Mouse (Mus musculus): ENCODE results near the gene Trpt1. TPM values are rescaled to one million over a fixed set of nuclear protein-coding genes. Genes with fewer than 3 reads are reported as not detected.
A peak's percentile ranks its signal among the peaks of the same experiment; 100 is the strongest.

Trpt1 gene
- polyA plus RNA-seq, 1 experiment from 2014 or later, result 12.7 TPM

DNA sequence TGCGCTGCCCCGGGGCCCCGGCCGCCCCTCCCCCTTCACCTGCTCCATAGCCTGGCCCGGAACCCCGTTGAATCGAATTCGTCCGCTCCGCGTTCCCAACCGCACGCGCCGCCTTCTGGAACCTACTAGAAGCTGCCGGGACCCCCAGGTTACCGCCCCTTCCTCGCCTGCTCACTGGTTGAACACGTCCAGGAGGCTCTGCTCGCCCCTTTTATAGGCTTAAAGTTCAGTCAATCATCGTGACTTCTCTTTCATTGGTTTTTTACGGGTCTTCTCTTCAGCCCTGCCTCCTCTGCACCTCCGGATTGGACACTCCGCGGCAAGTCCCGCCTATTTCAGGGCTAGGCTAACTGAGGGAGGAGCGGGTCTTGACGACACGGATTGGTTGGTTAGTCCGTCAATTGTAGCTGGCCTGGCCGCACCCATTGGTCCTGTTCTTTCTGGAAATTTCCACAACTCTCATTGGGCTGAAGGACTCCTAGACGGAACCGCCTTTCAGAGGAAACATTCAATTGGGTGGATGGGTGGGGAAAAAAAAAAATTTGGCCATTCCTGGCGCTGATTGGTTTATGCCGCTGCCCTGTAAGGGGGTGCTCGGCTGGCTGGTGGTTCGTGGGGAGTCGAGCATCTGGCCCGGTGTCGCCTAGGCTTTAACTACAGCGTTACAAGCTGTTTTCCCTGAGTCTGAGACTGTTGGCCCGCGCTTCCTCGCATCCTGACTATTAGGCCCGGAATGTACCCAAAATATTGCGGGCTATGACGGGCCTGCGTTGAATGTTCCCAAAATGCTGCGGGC is 44.1 kb downstream of the Trpt1 start, which contains the start of gene Stip1:
TSS of gene Stip1 (minus strand) at position 127 of the 796 bp plus-strand sequence.
- peak; percentile 99 for ATAC-seq (ENCODE audit: low FRiP score, low read depth)
- Histone ChIP-seq H3K4me1 (peaks cover 19% of the 10 kb centered on the region), H3K4me2 (replicated peaks) (peak within 1 kb of the TSS; percentile 72), H3K9ac (peak within 1 kb of the TSS; percentile 92), H3K4me3 (peak within 1 kb of the TSS; percentile 89), H3K36me3 (peaks cover 9% of the 10 kb centered on the region), H3K9me3 (no peaks in the 10 kb centered on the region), H3K27me3 (replicated peaks) (no peaks in the 10 kb centered on the region), H3K27ac (peak within 1 kb of the TSS; percentile 81)
- under 1% methylated on average over 49 of the region's 49 CpGs for WGBS

DNA sequence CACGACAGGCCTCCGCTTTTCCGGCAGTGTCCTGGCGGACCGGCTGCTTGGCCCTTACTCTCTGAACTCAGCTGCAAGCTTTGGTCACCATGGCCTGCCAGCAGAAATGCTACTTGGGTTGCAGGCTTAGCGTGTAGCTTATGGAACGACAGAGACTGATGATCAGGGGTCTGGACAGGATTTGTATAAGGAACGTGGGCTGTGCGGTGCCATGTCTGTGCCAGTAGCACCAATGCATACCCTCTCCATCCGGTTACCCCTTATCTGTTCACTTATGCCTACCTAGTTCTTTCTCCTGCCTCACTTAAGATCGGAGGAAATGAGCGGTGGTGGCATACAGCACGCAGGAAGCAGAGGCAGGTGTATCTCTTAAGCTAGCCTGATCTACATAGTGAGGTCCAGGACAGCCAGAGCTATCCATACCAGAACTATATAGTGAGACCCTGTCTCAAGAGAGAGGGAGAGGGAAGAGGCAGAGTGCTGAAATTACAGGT is 44.8 kb downstream of the Trpt1 start:
- peak; percentile 2; the same call in 1 of the 2 replicates for ATAC-seq (ENCODE audit: low FRiP score, low read depth)
- H3K27ac ChIP-seq, result peak overlapping the region; percentile 77
- peak overlapping the region; percentile 46 for H3K4me3 ChIP-seq
- H3K27me3 ChIP-seq (replicated peaks), result no peaks in the 10 kb centered on the region
- 26% methylated on average over 13 of the region's 13 CpGs for WGBS
- peak overlapping the region; percentile 71 for H3K9ac ChIP-seq
- peak overlapping the region; percentile 72 for H3K4me2 ChIP-seq (replicated peaks)
- peaks cover 19% of the 10 kb centered on the region for H3K4me1 ChIP-seq
- H3K36me3 ChIP-seq, result peaks cover 3% of the 10 kb centered on the region; the same call in 1 of the 2 replicates
- H3K9me3 ChIP-seq, result no peaks in the 10 kb centered on the region

DNA sequence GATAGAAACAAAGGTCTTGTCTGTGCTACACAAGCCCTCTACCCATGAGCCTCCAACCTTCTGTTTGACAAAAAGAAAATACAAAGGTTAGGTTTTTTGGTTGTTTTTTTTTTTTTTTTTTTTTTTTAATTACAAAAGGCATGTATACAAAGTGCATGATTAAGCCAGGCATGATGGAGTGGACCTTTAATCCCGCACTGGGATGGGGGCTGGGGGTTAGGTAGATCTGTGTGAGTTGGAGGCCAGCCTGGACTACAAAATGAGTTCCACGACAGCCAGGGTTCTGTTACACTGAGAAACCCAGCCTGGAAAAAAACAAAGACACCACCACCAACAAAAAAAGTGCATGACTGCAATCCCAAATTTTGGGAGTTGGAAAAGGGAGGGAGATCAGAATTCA is 45.2 kb downstream of the Trpt1 start:
- H3K4me1 ChIP-seq, result peaks cover 19% of the 10 kb centered on the region
- peak overlapping the region; percentile 72; the same call in 1 of the 2 replicates for H3K4me2 ChIP-seq (replicated peaks)
- no peaks in the 10 kb centered on the region for H3K9me3 ChIP-seq
- WGBS, result 90% methylated on average over 2 of the region's 2 CpGs
- peaks cover 3% of the 10 kb centered on the region; the same call in 1 of the 2 replicates for H3K36me3 ChIP-seq
- H3K27ac ChIP-seq, result no peak overlapping the region; the same call in 1 of the 2 replicates
- no peaks in the 10 kb centered on the region for H3K27me3 ChIP-seq (replicated peaks)
- H3K4me3 ChIP-seq, result no peak overlapping the region
- no peak for ATAC-seq (ENCODE audit: low FRiP score, low read depth)
- no peak overlapping the region for H3K9ac ChIP-seq

DNA sequence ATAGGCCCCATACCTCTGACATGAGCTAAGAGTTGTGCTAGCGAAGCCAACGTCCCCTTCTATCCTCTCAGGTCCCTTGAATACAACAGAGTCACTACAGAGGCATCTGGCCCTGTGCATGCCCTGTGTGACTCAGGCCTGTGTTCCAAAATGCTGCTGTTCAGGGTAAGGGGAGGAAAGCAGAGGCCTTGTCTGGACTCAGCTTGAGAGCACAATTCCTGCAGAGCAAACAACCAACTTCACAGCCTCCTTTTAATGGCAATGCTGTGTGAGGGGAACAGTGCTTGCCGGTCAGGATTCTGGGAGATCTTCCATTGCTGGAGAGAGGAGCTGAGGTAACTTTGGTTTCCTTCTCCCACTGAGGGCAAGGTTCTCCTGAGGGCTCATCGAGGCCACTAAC is 48.3 kb downstream of the Trpt1 start:
- Histone ChIP-seq H3K27ac (no peak overlapping the region), H3K9ac (no peak overlapping the region), H3K36me3 (no peaks in the 10 kb centered on the region), H3K9me3 (no peaks in the 10 kb centered on the region), H3K4me1 (no peaks in the 10 kb centered on the region), H3K4me2 (replicated peaks) (no peak overlapping the region), H3K27me3 (replicated peaks) (no peaks in the 10 kb centered on the region), H3K4me3 (no peak overlapping the region)
- ATAC-seq (ENCODE audit: low FRiP score, low read depth), result no peak
- 40% methylated on average over 4 of the region's 4 CpGs for WGBS

DNA sequence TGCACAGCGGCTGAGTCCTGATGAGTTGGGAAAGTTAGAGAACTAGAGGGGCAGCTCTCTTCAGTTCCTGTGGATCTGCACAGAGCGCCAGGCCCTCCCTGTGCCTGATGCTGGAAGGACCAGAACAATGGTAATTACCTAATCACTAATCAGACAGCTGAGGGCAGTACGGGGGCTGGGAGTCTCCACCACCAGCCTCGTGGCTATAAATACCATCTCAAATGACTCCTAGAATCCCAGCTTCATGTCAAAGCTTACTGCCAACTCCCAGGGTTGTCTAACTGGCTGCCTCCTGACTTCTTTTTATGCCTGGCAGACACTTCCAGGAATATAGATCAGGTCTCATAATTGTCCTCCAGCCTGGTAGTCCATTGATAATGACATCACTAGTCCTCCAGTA is 48.8 kb downstream of the Trpt1 start:
- Histone ChIP-seq H3K27me3 (replicated peaks) (no peaks in the 10 kb centered on the region), H3K9me3 (no peaks in the 10 kb centered on the region), H3K27ac (no peak overlapping the region), H3K4me2 (replicated peaks) (no peak overlapping the region), H3K4me3 (no peak overlapping the region), H3K36me3 (no peaks in the 10 kb centered on the region), H3K9ac (no peak overlapping the region), H3K4me1 (no peaks in the 10 kb centered on the region)
- 21% methylated on average over 4 of the region's 4 CpGs for WGBS
- no peak for ATAC-seq (ENCODE audit: low FRiP score, low read depth)

Other genes starting within 250 kb of the Trpt1 start
- 8.5 and 9.3 TPM in 2 replicates for gene Rps6ka4, start 155.5 kb upstream of the Trpt1 start, polyA plus RNA-seq (2016; fragmentation: Nextera tagmentation; extraction: Ambion mirVana)
- 0.59 and 1.6 TPM in 2 replicates for gene Ccdc88b, start 137.9 kb upstream of the Trpt1 start, polyA plus RNA-seq (2016; fragmentation: Nextera tagmentation; extraction: Ambion mirVana)
- 123 and 125 TPM in 2 replicates for gene Trmt112, start 86.4 kb upstream of the Trpt1 start, polyA plus RNA-seq (2016; fragmentation: Nextera tagmentation; extraction: Ambion mirVana)
- 198 and 214 TPM in 2 replicates for gene Prdx5, start 86.0 kb upstream of the Trpt1 start, polyA plus RNA-seq (2016; fragmentation: Nextera tagmentation; extraction: Ambion mirVana)
- 17.5 and 20.4 TPM in 2 replicates for gene Esrra, start 74.3 kb upstream of the Trpt1 start, polyA plus RNA-seq (2016; fragmentation: Nextera tagmentation; extraction: Ambion mirVana)
- gene Catsperz, start 70.8 kb upstream of the Trpt1 start, polyA plus RNA-seq (2016; fragmentation: Nextera tagmentation; extraction: Ambion mirVana), result 0.91 and 2.0 TPM in 2 replicates
- gene Kcnk4, start 61.6 kb upstream of the Trpt1 start, polyA plus RNA-seq (2016; fragmentation: Nextera tagmentation; extraction: Ambion mirVana), result 0.50 and 1.1 TPM in 2 replicates
- gene Bad, start 54.3 kb upstream of the Trpt1 start, polyA plus RNA-seq (2016; fragmentation: Nextera tagmentation; extraction: Ambion mirVana), result 71.9 and 73.8 TPM in 2 replicates
- gene Gpr137, start 53.7 kb upstream of the Trpt1 start, polyA plus RNA-seq (2016; fragmentation: Nextera tagmentation; extraction: Ambion mirVana), result 43.9 and 45.6 TPM in 2 replicates
- gene Ppp1r14b, start 21.2 kb upstream of the Trpt1 start, polyA plus RNA-seq (2016; fragmentation: Nextera tagmentation; extraction: Ambion mirVana), result 324 and 325 TPM in 2 replicates
- gene Plcb3, start 19.7 kb upstream of the Trpt1 start, polyA plus RNA-seq (2016; fragmentation: Nextera tagmentation; extraction: Ambion mirVana), result 25.7 and 33.4 TPM in 2 replicates
- 90.2 and 93.0 TPM in 2 replicates for gene Fkbp2, start 15.6 kb upstream of the Trpt1 start, polyA plus RNA-seq (2016; fragmentation: Nextera tagmentation; extraction: Ambion mirVana)
- 33.7 and 37.8 TPM in 2 replicates for gene Vegfb, start 8.5 kb upstream of the Trpt1 start, polyA plus RNA-seq (2016; fragmentation: Nextera tagmentation; extraction: Ambion mirVana)
- 22.0 and 22.9 TPM in 2 replicates for gene Dnajc4, start 3.6 kb upstream of the Trpt1 start, polyA plus RNA-seq (2016; fragmentation: Nextera tagmentation; extraction: Ambion mirVana)
- gene Nudt22, start within 50 bp of the Trpt1 start, polyA plus RNA-seq (2016; fragmentation: Nextera tagmentation; extraction: Ambion mirVana), result 19.5 and 25.2 TPM in 2 replicates
- gene Fermt3, start 23.3 kb downstream of the Trpt1 start, polyA plus RNA-seq (2016; fragmentation: Nextera tagmentation; extraction: Ambion mirVana), result 6.5 and 6.9 TPM in 2 replicates
- 278 and 294 TPM in 2 replicates for gene Stip1, start 43.8 kb downstream of the Trpt1 start, polyA plus RNA-seq (2016; fragmentation: Nextera tagmentation; extraction: Ambion mirVana)
- gene Macrod1, start 60.7 kb downstream of the Trpt1 start, polyA plus RNA-seq (2016; fragmentation: Nextera tagmentation; extraction: Ambion mirVana), result 3.4 and 5.2 TPM in 2 replicates
- gene Flrt1, start 109.6 kb downstream of the Trpt1 start, polyA plus RNA-seq (2016; fragmentation: Nextera tagmentation; extraction: Ambion mirVana), result 7.0 and 9.9 TPM in 2 replicates
- gene Otub1, start 210.2 kb downstream of the Trpt1 start, polyA plus RNA-seq (2016; fragmentation: Nextera tagmentation; extraction: Ambion mirVana), result 244 and 249 TPM in 2 replicates
- 822 and 941 TPM in 2 replicates for gene Cox8a, start 221.5 kb downstream of the Trpt1 start, polyA plus RNA-seq (2016; fragmentation: Nextera tagmentation; extraction: Ambion mirVana)
- gene Naa40, start 245.1 kb downstream of the Trpt1 start, polyA plus RNA-seq (2016; fragmentation: Nextera tagmentation; extraction: Ambion mirVana), result 74.0 and 76.0 TPM in 2 replicates